Mouse (Mus musculus): Measurements from ENCODE around the gene Pde4a. TPM values are rescaled to one million over a fixed set of nuclear protein-coding genes. Genes with fewer than 3 reads are reported as not detected.

Gene Pde4a
- total and polyA plus RNA-seq, 3 experiments = 1.7 to 7.6 (median 4.8) TPM

- TF ChIP-seq E2F4 (IDR thresholded peaks at IDR 0.05; ENCODE audit: insufficient replicate concordance, low read depth, low read length) (no peak), POLR2A (IDR thresholded peaks at IDR 0.05; ENCODE audit: low read depth, low read length) (no peak), CHD2 (IDR thresholded peaks at IDR 0.05; ENCODE audit: low read length) (no peak), EP300 (IDR thresholded peaks at IDR 0.05; ENCODE audit: low read length) (no peak), MYC (IDR thresholded peaks at IDR 0.05; ENCODE audit: low read depth, low read length) (no peak), UBTF (IDR thresholded peaks at IDR 0.05; ENCODE audit: low read depth, low read length) (no peak), RAD21 (IDR thresholded peaks at IDR 0.05; ENCODE audit: low read depth, low read length) (no peak)
- peak overlapping the region; percentile 77 to 98 (median 88) for H3K4me3 ChIP-seq (replicated peaks in 1 of 3; ENCODE audit: low read depth in 2 of 3, low read length in 2 of 3, poor library complexity in 1 of 3)
- peak overlapping the region; percentile 99; the same call in 1 of the 2 replicates for H3K9ac ChIP-seq (ENCODE audit: insufficient read depth, low read depth)
- H3K79me2 ChIP-seq (replicated peaks; ENCODE audit: control insufficient read depth, extremely low read depth, insufficient read depth, poor library complexity, severe bottlenecking) = peaks cover 18% of the 10 kb centered on the region
- peaks cover 4% of the 10 kb centered on the region for H3K27me3 ChIP-seq (replicated peaks)
- dilution Hi-C loops (cut with MboI; ENCODE audit: extremely low pct_ligation_motif_present, extremely low pct_unique_long_range_greater_than_20kb, low sequenced_read_pairs) = no loop called here
- H3K27ac ChIP-seq (ENCODE audit: insufficient read depth, low read depth) = no peak overlapping the region
- H3K9me3 ChIP-seq (replicated peaks; ENCODE audit: low read length) = peaks cover 6% of the 10 kb centered on the region
- peaks cover 4 to 23% of the 10 kb centered on the region in 2 experiments for H3K36me3 ChIP-seq (replicated peaks in 1 of 2; ENCODE audit: control insufficient read depth in 1 of 2, insufficient read depth in 1 of 2, low read length in 1 of 2)
- H3K4me1 ChIP-seq (ENCODE audit: control insufficient read depth in 1 of 2, insufficient read depth in 2 of 2) = peaks cover 17 to 35% of the 10 kb centered on the region in 2 experiments
- DNase-seq (ENCODE audit: extremely low read depth) = peak; percentile 24
- in situ Hi-C loops (cut with MboI; ENCODE audit: low pct_ligation_motif_present, low pct_unique_long_range_greater_than_20kb, low sequenced_read_pairs) = no loop called here
- peak overlapping the region; percentile 46 for H3K4me2 ChIP-seq (ENCODE audit: insufficient read depth, low read depth, poor library complexity, severe bottlenecking)
Observed at GRCm38 (mm10) chr9:21239465-21239848, 73.9 kb downstream of the Pde4a start.

- peaks cover 4% of the 10 kb centered on the region for H3K27me3 ChIP-seq (replicated peaks)
- TF ChIP-seq JUND (conservative IDR thresholded peaks at IDR 0.05; ENCODE audit: low read depth, low read length) (no peak), MXI1 (IDR thresholded peaks at IDR 0.05; ENCODE audit: low read depth, low read length) (no peak), NELFE (IDR thresholded peaks at IDR 0.05; ENCODE audit: low read depth, low read length) (peak; percentile 81; the same call in 1 of the 2 replicates), GABPA (IDR thresholded peaks at IDR 0.05; ENCODE audit: insufficient replicate concordance, low read depth, low read length) (no peak), IRF4 (IDR thresholded peaks at IDR 0.05; ENCODE audit: low read depth, low read length) (peak; percentile 41; the same call in 1 of the 2 replicates), EP300 (IDR thresholded peaks at IDR 0.05; ENCODE audit: low read length) (no peak), CHD2 (IDR thresholded peaks at IDR 0.05; ENCODE audit: low read length) (no peak), TBP (conservative IDR thresholded peaks at IDR 0.05; ENCODE audit: low read depth, low read length) (no peak), MAZ (IDR thresholded peaks at IDR 0.05; ENCODE audit: low read depth, low read length) (no peak), CHD1 (IDR thresholded peaks at IDR 0.05; ENCODE audit: low read depth, low read length) (no peak), JUN (IDR thresholded peaks at IDR 0.05; ENCODE audit: insufficient read depth, low read depth, low read length) (no peak), ELF1 (IDR thresholded peaks at IDR 0.05; ENCODE audit: low read depth, low read length) (no peak), ZKSCAN1 (IDR thresholded peaks at IDR 0.05; ENCODE audit: borderline replicate concordance, low read depth, low read length) (no peak), ETS1 (conservative IDR thresholded peaks at IDR 0.05; ENCODE audit: low read depth, low read length) (no peak), SMC3 (IDR thresholded peaks at IDR 0.05; ENCODE audit: low read depth, low read length) (peak; percentile 89), USF2 (conservative IDR thresholded peaks at IDR 0.05; ENCODE audit: low read depth, low read length) (no peak), ZMIZ1 (IDR thresholded peaks at IDR 0.05; ENCODE audit: low read depth, low read length) (no peak), UBTF (IDR thresholded peaks at IDR 0.05; ENCODE audit: low read depth, low read length) (no peak), POLR2A (IDR thresholded peaks at IDR 0.05; ENCODE audit: low read depth, low read length) (no peak), MEF2A (IDR thresholded peaks at IDR 0.05; ENCODE audit: borderline replicate concordance, low read depth, low read length) (peak; percentile 38; the same call in 1 of the 2 replicates), NRF1 (IDR thresholded peaks at IDR 0.05; ENCODE audit: low read depth, low read length) (no peak), ZC3H11A (IDR thresholded peaks at IDR 0.05; ENCODE audit: low read depth, low read length) (no peak), USF1 (IDR thresholded peaks at IDR 0.05; ENCODE audit: low read depth, low read length) (no peak), RAD21 (IDR thresholded peaks at IDR 0.05; ENCODE audit: low read depth, low read length) (peak; percentile 74), KAT2A (IDR thresholded peaks at IDR 0.05; ENCODE audit: insufficient replicate concordance, low read length) (no peak), E2F4 (IDR thresholded peaks at IDR 0.05; ENCODE audit: insufficient replicate concordance, low read depth, low read length) (no peak), HCFC1 (IDR thresholded peaks at IDR 0.05; ENCODE audit: low read depth, low read length) (peak; percentile 35; the same call in 1 of the 2 replicates), POLR2AphosphoS2 (IDR thresholded peaks at IDR 0.05; ENCODE audit: low read depth, low read length) (no peak), SIN3A (IDR thresholded peaks at IDR 0.05; ENCODE audit: low read length) (peak; percentile 34; the same call in 1 of the 2 replicates), ZNF384 (IDR thresholded peaks at IDR 0.05; ENCODE audit: low read depth, low read length) (peak; percentile 26; the same call in 1 of the 2 replicates), CTCF (conservative IDR thresholded peaks at IDR 0.05 in 1 of 2, IDR thresholded peaks at IDR 0.05 in 1 of 2; ENCODE audit: low read depth in 2 of 2, low read length in 2 of 2) (peak; percentile 85 to 100)
Observed at GRCm38 (mm10) chr9:21241343-21241742, 75.8 kb downstream of the Pde4a start.

More at GRCm38 (mm10) chr9:21241343-21241742, 75.8 kb downstream of the Pde4a start:
- Histone ChIP-seq H3K4me2 (ENCODE audit: insufficient read depth, low read depth, poor library complexity, severe bottlenecking) (no peak overlapping the region), H3K4me3 (replicated peaks in 1 of 3; ENCODE audit: low read depth in 2 of 3, low read length in 2 of 3, poor library complexity in 1 of 3) (no peak overlapping the region), H3K36me3 (replicated peaks in 1 of 2; ENCODE audit: control insufficient read depth in 1 of 2, insufficient read depth in 1 of 2, low read length in 1 of 2) (peaks cover 0 to 7% of the 10 kb centered on the region in 2 experiments), H3K9ac (ENCODE audit: insufficient read depth, low read depth) (no peak overlapping the region), H3K4me1 (ENCODE audit: control insufficient read depth in 1 of 2, insufficient read depth in 2 of 2) (peaks cover 9 to 24% of the 10 kb centered on the region in 2 experiments), H3K27ac (ENCODE audit: insufficient read depth, low read depth) (no peak overlapping the region), H3K79me2 (replicated peaks; ENCODE audit: control insufficient read depth, extremely low read depth, insufficient read depth, poor library complexity, severe bottlenecking) (peaks cover 18% of the 10 kb centered on the region), H3K9me3 (replicated peaks; ENCODE audit: low read length) (peaks cover 9% of the 10 kb centered on the region)
- dilution Hi-C loops (cut with MboI; ENCODE audit: extremely low pct_ligation_motif_present, extremely low pct_unique_long_range_greater_than_20kb, low sequenced_read_pairs) (no loop called here), in situ Hi-C loops (cut with MboI; ENCODE audit: low pct_ligation_motif_present, low pct_unique_long_range_greater_than_20kb, low sequenced_read_pairs) (no loop called here)
- DNase-seq (ENCODE audit: extremely low read depth) = peak; percentile 92

Measured in CH12.LX (cell line).